In the genomic region with DNA sequence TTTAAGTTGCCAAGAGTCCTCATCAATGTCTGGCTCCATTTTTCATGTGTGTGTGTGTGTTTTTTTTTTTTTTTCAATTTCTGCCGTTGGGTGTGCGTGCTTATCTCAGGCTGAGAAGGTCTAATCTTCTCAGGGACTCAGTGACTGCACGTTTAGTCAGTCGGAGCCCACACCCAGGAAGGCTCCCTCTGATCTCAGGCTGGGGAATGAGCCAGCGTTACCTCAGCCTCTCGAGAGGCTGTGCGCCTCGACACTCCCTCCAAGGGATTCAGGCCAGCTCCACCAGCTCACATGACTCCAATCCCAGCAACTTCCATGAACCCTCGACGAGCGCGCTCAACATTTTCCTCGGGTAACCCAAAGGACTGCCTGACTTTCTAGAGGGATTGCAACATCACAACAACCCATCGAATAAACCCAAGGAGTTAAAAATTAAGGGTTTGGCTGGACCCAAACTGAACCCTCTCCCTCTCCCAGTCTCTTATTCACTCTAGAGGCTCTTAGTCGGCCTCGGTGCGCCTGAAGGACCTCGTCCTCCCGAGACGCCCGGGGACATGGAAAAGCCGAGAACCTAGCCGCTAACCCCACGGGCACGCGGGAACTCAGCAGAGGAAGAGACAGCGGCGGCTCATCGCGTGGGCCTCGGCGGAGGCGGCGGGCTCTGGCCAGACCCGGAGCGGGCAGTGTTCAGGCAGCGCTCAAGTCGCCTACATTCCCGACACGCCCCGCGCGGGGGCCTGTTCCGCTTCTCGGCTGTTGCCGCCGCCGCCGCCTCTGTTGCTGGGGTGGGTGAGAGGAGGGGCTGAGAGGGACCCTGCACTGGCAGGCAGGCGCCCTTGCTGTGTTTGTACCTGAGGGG, we compare ENCODE assay signal across 1 mouse cellular context.
TF ChIP-seq lines count a peak whose summit lies in the region.

A gene (plus strand): TSS at position 737 of the 859 bp plus-strand sequence.

TF ChIP-seq in myocyte, 11 proteins besides CTCF, POLR2A, EP300 and RAD21 (continued from another document):
- TF ChIP-seq CEBPB (IDR thresholded peaks at IDR 0.05; ENCODE audit: insufficient read depth, poor library complexity, severe bottlenecking) (no peak), TCF12 (IDR thresholded peaks at IDR 0.05; ENCODE audit: insufficient read depth, poor library complexity, severe bottlenecking) (no peak), MYOD1 (IDR thresholded peaks at IDR 0.05; ENCODE audit: control insufficient read depth in 1 of 3, insufficient read length in 2 of 3, low read depth in 2 of 3) (no peak), SRF (IDR thresholded peaks at IDR 0.05; ENCODE audit: control insufficient read depth, insufficient read length, low read depth) (no peak), POLR2AphosphoS2 (IDR thresholded peaks at IDR 0.05; ENCODE audit: insufficient read length, low read depth) (peak; percentile 82)
